Mouse (Mus musculus): ENCODE results near the gene Ptpra. TPM values are rescaled to one million over a fixed set of nuclear protein-coding genes. Genes with fewer than 3 reads are reported as not detected.

The Ptpra gene
- total RNA-seq, 2 experiments from 2014 or later: 117 to 143 TPM

DNA sequence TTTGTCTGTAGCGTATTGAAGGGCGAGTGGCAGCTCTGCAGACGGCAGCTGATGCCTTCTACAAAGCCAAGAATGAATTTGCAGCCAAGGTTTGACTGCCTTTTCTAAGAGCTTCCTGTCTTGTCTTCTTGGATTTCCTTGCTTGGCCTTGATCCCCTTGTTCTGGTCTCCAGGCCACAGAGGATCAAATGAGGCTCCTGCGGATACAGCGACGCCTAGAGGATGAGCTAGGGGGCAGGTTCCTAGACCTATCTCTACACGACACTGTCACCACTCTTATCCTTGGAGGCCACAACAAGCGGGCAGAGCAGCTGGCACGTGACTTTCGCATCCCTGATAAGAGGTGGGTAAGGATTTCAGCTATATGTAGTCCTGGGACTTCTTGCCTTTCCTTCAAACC, 7.9 kb upstream of the Ptpra start:
- no peak for DNase-seq

DNA sequence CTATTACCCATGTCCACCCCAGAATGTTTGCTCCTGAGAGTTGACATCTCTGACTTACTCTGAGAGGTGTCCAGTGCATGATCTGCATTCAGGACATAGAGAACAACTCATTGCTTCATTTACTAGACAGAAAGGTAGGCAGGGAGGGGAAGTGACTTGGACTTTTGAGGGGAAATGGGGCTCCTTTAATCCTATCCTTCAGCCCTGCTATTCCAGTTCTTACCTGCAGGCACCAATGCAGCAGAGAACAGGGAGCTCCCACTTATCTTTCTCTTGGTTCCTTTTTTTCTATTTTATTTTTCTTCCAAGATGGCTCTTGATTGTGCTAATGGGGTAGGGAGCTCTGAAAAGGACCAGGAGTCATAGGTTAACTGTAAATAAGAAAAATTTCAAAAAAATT, 1.6 kb upstream of the Ptpra start:
- no peak for DNase-seq

DNA sequence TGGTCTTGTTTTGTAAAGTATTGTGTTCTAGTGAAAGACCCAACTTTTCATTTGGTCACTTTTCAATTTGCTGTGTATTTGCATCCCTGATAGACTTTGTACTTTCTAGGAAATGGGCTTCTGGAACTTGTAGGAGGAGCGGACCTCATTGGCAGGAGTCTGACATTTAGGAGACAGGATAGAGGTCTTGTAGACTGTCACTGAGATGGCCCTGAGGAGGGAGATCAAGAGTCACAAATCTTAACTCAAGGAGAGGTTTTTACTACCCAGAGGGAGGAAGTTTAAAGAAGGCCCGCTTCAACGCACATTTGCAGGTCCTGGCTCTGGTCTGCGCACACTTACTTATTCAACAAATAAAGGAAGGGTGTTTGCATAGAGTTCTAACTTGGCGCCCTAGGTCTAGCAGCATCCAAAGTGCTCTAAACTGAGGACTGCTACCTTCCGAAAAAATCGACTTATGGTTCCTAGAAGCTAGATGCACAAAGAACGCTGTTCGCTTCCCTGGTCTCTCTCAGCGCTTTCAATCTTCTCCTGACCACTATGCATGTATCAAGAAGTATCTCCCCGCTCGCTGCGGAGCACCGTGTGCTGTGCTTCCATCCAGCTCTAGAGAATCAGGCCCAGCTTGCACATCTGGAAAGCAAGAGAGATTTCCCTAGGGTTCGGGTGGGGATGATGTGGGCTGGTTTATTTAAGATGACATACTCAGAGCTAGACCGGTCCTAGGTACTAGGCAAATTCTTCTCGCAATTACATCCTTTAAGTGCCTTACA, 871 bp upstream of the Ptpra start:
- no peak for DNase-seq

DNA sequence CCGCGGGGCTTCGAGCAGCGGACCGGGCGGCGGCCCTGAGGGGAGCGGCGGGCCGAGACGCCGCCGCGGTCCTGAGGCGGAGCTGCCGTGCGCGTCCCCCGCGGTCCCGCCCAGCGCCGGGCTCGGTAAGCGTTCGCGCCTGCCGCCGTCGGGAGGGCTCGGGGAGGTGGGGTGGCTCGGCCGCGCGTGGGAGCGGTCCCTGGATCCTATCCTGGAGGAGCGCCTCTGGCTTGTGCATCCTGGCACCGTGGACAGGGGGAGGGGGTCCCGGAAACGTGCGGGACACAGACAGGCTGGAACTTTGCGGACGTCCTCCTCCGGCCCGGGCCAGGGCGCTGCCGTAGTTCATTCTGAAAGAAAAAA, 337 bp downstream of the Ptpra start:
- peak; percentile 82 to 87 for DNase-seq

DNA sequence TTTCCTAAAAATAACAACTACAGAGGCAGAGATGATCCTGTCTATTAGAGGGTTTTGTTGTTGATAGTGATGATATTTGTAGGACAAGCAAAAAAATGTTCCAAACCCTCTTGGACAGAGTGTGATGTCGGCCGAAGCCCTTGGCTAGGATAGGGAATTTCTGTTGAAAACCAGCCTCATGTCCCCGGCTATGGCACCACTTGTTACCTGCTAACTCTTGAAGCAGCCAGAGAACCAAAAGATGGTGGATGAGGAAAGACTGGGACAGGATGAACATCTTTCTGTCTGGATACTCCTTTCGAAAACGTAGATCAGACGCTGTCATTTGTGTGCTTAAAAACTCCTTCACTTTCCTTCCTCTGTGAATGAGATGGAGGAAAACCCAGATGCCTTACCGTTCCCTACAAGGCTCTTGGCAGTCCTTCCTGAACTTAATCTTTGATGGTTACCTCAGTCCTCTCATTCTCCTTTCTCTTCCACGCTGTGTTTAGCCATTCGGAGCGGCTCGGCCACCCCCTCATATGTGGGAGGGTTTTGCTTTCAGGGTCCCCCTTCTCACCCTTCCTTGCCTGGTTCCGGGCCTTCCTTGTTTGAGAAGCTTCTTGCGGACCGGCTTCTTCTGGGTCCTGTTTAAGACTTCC, 1.1 kb downstream of the Ptpra start:
- DNase-seq: no peak

DNA sequence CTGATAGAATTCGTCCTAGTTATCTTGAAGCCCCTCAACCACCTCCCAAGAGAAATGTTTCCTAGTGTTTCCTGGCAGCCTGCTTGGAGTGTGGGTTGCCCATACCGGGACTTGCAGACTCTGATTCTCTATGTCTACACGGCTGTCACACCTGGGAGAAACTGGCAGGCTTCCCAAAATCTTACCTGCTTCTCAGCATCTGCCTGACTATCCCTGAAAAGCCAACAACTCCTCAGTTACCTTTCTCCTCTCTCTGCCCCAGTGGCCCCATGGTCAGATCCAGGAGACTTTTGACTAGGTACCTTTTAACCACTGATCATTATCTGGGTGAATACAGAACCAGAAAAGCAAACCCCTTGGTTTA, 1.6 kb downstream of the Ptpra start:
- no peak for DNase-seq

DNA sequence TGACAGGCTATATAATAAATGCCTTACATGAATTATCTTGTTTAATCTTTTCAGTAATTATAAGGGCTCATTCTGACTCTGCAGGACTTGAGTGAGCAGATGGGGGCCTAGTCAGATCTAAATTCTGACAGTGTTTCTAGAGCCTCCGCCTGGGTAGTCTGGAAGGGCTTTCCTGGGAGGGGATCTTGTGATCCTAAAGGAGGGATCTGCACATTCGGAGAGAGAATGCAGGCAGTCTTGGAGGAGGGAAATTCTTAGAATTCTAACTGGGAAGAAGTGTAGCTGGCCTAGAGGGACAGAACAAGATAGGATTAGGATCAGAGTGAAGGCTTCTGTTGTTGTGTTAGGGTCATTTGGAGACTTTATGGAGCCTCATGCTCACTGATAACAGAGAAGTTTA, 2.2 kb downstream of the Ptpra start:
- no peak for DNase-seq

DNA sequence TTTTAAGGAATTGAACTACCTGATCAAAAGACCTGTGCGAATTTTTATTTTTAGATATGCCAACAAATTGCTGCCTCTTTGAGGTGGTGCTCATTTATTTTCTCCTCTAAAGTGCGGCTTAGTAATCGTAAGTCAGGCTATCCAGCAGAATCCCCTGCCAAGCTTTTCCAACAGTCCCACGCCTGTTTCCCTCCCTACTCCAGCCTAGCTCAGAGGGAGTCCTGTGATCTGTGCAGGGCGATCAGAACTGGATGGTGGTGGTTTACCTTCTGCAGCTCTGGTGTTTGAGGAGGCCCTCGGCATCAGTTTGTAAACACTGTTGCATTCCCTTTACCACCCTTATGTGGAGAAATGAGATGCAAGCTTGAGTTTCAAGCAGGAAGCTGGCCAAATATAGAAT, 3.3 kb downstream of the Ptpra start:
- DNase-seq: no peak

DNA sequence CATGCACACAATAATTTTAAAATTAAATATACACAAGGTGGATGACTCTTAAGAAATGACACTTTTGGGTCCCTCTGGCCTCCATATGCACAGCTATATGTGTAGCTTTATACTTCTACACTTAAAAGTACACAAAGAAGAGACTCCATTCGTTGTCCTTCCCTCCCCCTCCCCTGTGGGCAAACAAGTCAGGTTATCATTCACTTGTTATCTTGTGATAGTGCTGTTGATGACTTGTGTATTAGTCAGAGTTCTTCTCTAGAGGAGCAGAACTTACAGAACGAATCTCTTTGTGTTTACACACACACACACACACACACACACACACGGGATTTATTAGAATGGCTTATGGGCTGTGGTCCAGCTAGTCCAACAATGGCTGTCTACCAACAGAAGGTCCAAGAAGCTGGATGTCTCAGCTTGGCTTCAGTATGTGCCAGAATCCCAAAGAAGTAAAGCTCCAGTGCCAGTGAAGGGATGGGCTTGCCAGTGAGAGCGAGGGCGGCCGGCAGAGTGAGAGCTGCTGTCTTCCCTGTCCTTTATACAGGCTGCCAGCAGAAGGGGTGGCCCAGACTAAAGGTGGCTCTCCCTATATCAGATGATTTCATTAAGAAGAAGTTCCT, 4.8 kb downstream of the Ptpra start:
- peak in 1 of 2 experiments; percentile 50 for DNase-seq

DNA sequence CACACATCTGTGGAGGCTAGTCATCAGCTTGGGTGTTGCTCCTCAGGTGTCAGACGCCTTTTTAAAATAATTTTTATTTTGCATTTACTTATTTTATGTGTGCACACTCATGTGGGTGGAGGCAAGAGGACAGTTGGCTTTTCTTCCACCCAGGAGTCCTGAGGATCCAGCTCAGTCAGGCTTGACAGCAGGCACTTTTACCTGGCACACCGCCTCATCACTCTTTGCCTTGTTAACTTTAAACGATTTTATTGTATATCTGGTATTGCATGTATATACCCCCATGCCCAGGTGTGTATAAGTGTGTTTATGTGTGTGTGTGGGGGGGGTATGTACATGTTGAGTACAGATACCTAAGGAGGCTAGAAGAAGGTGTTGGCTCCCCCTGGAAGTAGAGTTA, 7.8 kb downstream of the Ptpra start:
- no peak for DNase-seq

DNA sequence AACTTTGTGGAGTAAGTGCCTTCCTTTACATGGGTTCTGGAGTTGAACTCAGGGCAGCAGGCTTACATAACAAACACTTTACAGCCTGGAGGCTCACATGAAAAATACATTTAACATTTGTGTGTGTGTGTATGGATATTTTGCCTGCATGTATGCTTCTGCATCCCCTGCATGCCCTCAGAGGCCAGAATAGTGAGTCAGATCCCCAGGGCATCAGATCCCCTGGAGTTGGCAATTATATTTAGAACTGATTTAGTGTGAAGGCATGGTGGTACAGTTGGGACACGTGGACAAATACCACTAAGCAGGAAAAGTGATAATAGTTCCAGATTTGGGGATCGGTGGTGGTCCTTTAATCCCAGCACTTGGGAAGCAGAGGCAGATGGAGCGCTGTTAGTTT, 9.5 kb downstream of the Ptpra start:
- no peak for DNase-seq

DNA sequence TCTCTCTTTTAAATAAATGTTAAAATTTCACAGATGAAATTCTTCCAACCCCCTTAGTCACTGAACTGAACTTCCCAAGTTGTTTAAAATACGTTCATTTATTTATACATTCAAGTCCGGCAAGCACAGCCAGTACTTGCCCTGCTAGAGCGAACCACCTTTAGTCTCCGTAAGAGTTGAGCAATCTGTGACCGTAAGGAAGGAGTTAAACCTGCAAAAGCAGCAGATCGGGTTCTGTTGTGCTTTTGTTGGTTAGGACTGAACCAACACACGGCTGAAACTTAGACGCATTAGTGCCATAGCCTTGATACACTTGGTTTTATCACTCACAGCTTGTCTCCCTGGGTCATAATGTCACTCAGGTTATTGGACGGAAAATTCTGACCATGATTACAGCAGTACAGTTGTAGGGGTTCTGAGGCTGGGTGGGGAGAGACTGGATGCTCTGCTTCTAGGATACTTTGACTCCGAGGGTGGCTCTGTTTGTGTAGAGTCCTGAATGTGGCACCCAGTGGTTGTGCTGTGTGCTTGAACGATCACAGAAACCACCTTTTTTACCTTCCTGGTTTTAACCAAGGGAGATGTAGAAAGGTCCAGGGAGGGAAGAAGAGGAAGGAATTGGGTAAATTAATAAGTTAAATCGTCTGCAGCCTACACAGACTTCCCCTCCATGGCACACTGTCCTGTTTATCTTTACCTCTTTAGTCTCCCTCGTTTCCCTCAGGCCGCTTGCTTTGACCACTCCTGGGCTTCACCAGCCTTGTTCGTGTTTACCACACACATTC, 11.4 kb downstream of the Ptpra start:
- no peak for DNase-seq

DNA sequence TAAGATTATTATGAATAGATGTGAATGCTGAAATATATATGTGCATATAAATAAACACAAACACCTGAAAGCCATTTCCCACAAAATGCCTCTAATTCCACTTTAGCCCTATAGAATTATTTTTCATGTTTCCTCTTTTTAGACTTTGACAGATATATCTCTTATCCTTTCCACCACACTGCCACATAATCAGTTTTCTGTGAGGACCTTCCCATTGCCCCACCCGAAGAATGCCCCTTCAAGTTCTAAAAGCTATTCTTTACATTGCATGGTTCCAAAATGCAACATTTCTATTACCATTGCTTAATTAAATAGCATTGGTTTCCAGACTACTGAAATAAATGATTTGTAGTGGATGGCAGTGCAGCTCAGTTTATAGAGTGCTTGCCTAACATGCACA, 16.4 kb downstream of the Ptpra start:
- no peak for DNase-seq

DNA sequence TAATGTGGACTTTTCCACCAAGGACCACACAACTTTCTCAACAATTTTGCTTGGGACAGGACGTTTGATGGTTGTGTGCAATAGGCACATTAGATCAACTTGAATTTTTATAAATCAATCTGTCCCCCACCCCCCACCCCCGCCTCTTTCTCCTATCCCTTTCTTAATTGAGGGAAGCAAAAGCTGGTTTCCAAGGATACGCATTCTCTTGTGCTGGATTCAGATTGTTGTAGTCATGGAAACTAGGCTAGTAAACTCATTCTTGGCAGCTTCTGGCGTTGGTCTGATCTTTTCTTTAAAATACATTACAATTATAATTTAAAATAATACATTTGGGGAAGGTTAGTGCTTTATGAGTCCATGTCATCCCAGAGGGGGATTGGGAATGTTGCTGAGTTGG, 19.3 kb downstream of the Ptpra start:
- DNase-seq: no peak

DNA sequence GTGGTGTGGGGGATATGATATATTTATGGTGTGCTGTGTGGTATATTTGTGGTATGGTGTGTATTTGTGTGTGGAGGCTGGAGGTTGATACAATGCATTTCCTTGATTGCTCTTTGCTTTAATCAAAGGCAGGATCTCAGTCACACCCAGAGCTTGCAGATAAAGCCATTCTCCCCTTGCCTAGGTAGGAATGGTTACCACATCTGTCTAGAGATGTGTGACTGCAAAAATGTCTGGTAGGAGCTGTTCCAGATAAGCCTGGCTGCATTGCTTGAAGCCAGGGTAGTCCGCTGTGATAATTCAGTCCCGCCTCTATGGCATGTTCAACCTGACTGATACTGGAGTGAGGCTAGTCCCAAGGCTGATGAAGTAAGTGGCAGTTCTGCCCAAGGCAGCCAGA, 19.9 kb downstream of the Ptpra start:
- no peak for DNase-seq

DNA sequence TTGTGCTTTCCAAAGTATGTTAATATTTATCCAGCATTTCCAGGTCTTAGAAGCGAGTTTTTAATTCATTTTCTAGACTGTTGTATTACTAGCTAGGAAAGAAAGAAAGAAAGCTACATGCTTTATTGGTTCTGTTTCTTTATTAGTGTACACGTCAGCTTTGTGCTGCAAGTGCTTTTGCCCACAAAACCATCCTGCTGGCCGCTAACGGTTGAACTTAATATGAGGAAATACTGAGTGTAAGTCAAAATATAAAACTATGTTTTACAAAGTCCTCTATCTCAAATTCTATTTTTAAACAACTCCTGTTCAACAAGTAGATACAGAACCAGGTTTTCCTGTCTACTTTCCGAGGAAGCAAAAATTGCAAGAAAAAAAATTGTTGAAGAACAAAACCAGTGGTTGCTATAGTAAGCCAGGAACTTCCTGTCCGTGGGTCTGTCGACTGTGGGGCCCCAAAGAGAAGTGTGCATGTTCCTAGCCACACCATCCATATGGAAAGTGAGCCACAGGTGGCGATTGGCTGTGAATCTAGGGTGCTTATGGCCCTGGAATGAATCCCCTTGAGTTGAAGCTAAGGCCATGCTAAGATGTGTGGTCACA, 22.9 kb downstream of the Ptpra start:
- DNase-seq: no peak

DNA sequence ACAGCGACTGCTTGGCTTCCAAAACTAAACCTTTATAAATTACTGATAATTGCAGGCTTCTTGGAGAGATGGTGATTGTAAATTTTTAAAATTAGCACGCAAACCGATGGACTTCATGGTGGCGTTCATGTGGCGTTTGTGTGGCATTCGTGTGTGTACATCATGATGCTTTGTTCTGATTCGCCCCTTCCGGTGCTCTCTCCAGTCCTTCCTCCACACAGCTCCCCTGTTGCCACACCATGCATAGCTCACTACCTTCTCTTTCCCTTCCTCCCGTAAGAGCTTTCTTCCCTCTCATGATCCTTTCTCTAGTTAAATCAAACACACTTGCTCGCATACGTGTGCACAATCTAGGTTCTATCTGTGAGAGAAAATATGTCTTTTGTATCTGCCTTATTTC, 25.7 kb downstream of the Ptpra start:
- DNase-seq: no peak

DNA sequence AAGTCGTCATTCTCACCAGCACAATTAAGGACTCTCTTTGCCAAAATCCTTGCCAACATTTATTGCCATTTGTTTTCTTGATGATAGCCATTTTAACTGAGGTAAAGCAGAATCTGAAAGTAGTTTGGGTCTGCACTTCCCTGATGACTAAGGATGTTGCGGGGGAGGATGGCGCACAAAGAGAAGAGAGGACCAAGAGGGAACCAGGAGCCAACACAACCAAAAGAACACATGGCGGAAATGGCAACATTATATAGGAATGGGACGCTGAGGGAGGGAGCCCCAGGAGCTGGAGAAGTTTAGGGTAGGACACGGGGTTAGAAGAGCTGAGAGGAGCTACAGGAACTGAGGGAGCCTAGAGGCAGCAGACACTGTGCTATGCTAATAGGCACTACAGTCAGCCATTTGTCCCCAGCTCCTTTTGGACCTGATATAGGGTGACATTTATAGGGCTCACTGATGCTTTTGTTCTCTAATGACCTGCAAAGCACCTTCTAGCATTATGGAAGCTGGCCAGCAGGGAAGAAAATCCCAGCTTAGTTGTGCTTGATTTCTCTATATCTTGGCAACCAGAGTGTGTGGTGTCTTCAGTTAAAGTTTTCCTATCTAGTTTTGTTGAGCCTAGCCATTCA, 26.7 kb downstream of the Ptpra start:
- DNase-seq: no peak

DNA sequence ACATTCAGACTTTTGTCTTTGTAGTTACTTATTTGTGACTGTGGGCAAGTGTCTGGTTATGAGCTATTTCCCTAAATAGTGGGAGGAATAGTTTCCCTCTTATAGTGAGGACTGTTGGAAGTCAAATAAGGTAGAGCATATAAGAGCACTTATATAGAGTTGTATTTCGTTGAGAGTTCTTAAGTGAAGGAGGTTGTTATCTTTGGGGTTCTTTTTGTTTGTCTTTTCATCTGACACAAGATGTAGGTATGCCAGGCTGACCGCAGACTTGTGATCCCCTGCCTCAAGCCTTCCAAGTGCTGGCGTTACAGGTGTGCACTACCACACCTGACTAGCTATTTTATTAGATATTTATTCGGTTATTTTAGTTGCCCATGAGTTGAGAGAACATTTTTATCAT, 32.1 kb downstream of the Ptpra start:
- no peak for DNase-seq

DNA sequence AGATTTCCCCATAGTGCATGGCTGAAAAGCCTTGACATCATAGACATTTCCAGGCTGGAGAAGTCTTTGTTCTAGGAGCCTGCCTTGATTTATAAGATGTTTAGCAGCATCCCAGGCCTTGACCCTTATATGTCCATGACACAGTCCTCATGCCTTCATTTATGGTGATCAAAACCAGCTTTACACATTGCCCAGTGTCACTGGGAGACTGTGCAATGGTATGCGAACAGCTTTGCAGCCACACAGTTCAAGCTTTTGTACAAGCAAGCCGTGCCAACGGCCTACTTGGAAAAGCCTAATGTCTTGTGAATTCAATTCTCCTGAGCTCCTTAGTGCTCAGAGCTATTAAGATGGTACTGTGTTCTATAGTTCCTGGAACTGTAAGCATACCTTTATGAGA, 32.6 kb downstream of the Ptpra start:
- peak; percentile 10 to 43 for DNase-seq

DNA sequence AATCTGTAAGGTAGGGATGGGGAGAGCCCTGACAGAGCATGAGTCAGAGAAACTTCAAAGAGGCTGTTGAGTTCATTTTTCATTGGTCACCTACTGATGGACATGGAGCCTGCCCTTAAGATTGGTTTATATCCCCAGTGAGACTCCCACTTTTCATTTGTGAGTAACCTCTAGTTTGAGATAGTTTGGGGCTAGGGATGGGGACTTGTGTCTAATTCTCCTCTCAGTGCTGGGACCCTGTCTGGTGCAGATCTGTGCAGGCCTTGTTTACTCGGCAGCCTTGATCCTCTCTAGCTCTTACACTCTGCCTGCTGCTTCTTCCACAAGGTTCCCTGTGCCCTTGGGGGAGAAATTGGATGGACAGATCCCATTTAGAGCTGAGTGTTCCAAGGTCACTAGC, 34.1 kb downstream of the Ptpra start:
- DNase-seq: peak in 1 of 2 experiments; percentile 19

DNA sequence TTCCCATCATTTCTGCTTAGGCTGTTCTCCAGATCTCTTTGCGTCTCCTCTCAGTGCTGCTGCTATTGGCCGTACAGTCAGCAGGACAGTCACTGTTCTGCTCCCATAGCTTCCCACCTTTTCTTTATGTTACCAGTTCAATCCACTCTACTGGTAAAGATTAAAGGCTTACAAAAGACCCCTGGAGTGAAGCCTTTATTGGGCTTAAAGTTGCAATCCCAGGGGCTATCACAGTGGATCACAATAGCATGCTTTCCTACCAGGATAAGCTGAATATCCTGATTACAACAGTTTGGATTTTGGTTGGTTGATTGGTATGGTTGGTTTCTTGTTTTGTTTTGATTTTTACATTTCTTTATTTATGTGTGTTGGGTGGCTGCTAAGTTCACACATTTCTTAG, 37.9 kb downstream of the Ptpra start:
- no peak for DNase-seq
